Mouse (Mus musculus) heart, adult 2 months (tissue): ENCODE data around the gene Gpsm1. TPM values are rescaled to one million over a fixed set of nuclear protein-coding genes. Genes with fewer than 3 reads are reported as not detected.
A peak's percentile ranks its signal among the peaks of the same experiment; 100 is the strongest.

Experiments
- DNase-seq, 2 experiments: peaks; one replicate each; pipeline ENCODE4 v3.0.0; 2021
- H3K27ac ChIP-seq: fragments of 200-600 bp; 2 replicates; pipeline ENCODE4 v1.8.1; 2022
- H3K27me3 ChIP-seq: fragments of 200-500 bp; 2 replicates; pipeline ENCODE4 v1.6.1; 2012; ENCODE audit warnings: mild to moderate bottlenecking, low read length, inconsistent platforms, mixed read lengths; ENCODE audit not compliant: control insufficient read depth, insufficient read depth
- H3K36me3 ChIP-seq: fragments of 200-500 bp; 2 replicates; pipeline ENCODE4 v1.6.1; 2012; ENCODE audit warnings: low read length, inconsistent platforms; ENCODE audit not compliant: control insufficient read depth, insufficient read depth
- H3K4me1 ChIP-seq: fragments of 200-500 bp; 2 replicates; pipeline ENCODE4 v1.6.1; 2011; ENCODE audit warnings: low read length; ENCODE audit not compliant: control insufficient read depth, insufficient read depth
- H3K4me3 ChIP-seq: fragments of 200-600 bp; 2 replicates; pipeline ENCODE4 v1.8.1; 2022
- H3K79me2 ChIP-seq: fragments of 200-500 bp; replicated peaks from 2 replicates; pipeline ENCODE4 v1.6.1; 2012; ENCODE audit warnings: mild to moderate bottlenecking, inconsistent platforms, low read length, moderate library complexity, mixed read lengths; ENCODE audit not compliant: control insufficient read depth, insufficient read depth
- H3K9ac ChIP-seq: fragments of 200-500 bp; 2 replicates; pipeline ENCODE4 v1.6.1; 2012; ENCODE audit warnings: low read depth, mild to moderate bottlenecking, control low read depth, inconsistent platforms, low read length, mixed read lengths
- CTCF ChIP-seq: fragments of 200-600 bp; IDR thresholded peaks from 2 replicates; pipeline ENCODE4 v1.8.1; 2022; ENCODE audit warnings: antibody characterized with exemption, mild to moderate bottlenecking, moderate library complexity
- EP300 ChIP-seq: fragments of 200-500 bp; IDR thresholded peaks from 2 replicates; pipeline ENCODE4 v1.6.1; 2011; ENCODE audit warnings: low read depth, low read length, control low read depth; ENCODE audit not compliant: insufficient read depth
- POLR2A ChIP-seq: fragments of 200-500 bp; IDR thresholded peaks from 2 replicates; pipeline ENCODE4 v1.6.1; 2011; ENCODE audit warnings: mild to moderate bottlenecking, low read depth, low read length, control low read depth; ENCODE audit not compliant: insufficient read depth
- WGBS: fragments of 180-500 bp; shearing (Covaris S2); methylation state at CpG from one replicate; pipeline ENCODE4 v1.1.7; 2018; 5-methylcytosine and 5-hydroxymethylcytosine counted together
- intact Hi-C: fragments of 180-260 bp; cut with DNase I; formaldehyde crosslinking; loops from one replicate; pipeline ENCODE4 v1.15.1; 2025
- polyA plus RNA-seq: library from polyadenylated mRNA; depleted of rRNA; stranded (reverse); fragments of >200 nt; gene quantifications from 2 replicates; pipeline ENCODE4 v1.2.3, GENCODE M21; 2012
- total RNA-seq, 2 experiments: library from RNA; stranded (reverse); gene quantifications; 2 replicates each; pipeline ENCODE4 v1.2.3; 2021

Gene Gpsm1
- total and polyA plus RNA-seq, 3 experiments: 169 to 301 (median 249) TPM

DNA sequence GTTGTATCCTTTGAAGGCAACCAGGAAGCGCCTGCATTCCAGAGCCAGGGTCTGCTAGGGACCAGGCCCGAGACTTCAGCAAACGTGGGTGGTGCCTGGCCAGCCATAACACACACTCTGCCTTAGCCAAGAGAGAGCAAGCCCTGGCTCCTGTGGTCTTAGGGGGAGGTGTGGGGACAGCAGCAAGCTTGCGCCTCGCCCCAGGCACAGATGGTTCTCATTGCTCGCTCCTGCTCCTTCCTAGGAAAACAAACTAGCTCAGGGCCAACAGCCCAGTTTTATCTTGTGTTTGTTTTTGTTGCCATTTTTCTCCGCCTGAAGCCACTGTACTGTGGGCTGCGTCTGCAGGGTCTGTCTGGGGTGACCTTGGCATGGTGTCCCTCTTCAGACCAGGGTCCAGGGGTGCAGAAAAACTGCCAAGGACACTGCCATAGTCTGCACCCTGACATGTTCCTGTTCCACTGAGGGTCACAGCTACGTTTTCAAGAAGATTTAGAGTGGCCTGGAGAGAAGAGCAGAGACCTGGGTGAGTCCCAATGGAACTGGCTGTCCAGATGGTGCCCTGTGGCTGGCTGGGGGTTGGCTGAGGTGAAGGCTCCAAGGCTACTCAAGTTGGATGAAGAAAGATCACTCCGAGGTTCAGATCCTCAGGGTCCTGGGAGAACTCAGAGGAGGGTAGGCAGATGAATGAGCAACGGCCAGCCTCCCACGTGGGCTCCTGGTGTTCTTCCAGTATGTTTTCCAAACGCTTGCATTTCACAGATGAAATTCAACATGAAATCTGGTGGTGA lies 839 bp upstream of the Gpsm1 start:
- Histone ChIP-seq H3K4me3 (no peak overlapping the region), H3K4me1 (peaks cover 5% of the 10 kb centered on the region), H3K27me3 (no peaks in the 10 kb centered on the region), H3K27ac (peak overlapping the region; percentile 67), H3K9ac (no peak overlapping the region; the same call in 1 of the 2 replicates), H3K79me2 (no peaks in the 10 kb centered on the region), H3K36me3 (no peaks in the 10 kb centered on the region)
- intact Hi-C loops: loop anchor here (5.0 kb wide), 1 partner anchor 38 kb away; the partner anchor contains the start of gene Dnlz
- TF ChIP-seq POLR2A: no peak
- 0 out of 2 replicates have a peak, but pooled peaks have one; percentile 13 for TF ChIP-seq EP300
- 52% methylated on average over 13 of the region's 13 CpGs for WGBS
- DNase-seq: peak; percentile 69 to 79

DNA sequence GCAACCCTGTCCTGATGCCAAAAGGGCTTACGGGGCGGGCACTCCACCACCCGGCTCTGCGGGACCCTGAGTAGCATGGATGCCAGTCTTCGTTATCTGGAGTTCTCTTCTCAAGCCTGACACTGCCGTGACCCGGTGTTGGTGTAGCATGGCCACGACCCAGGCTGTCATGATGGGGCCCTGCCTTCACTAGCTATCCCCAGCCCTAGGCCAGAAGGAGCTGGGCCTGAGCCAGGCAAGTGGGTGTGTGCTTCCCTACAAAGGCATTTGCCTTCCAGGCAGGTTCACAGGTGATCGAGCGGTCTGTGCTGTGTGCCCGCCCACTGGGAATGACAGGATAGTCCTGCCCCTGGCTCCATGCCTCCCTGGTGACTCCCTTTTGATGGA lies 603 bp downstream of the Gpsm1 start:
- H3K36me3 ChIP-seq: no peaks in the 10 kb centered on the region
- DNase-seq: peak; percentile 63 to 69
- H3K79me2 ChIP-seq: no peaks in the 10 kb centered on the region
- H3K4me3 ChIP-seq: peak overlapping the region; percentile 91
- no peaks in the 10 kb centered on the region for H3K27me3 ChIP-seq
- TF ChIP-seq POLR2A: no peak
- no peak for TF ChIP-seq CTCF
- no peak for TF ChIP-seq EP300
- H3K9ac ChIP-seq: peak overlapping the region; percentile 85
- peaks cover 5% of the 10 kb centered on the region for H3K4me1 ChIP-seq
- peak overlapping the region; percentile 94 for H3K27ac ChIP-seq
- intact Hi-C loops: loop anchor here (5.0 kb wide), 1 partner anchor 36 kb away; the partner anchor contains the start of gene Dnlz
- WGBS: under 1% methylated on average over 11 of the region's 11 CpGs

- no peaks in the 10 kb centered on the region for H3K36me3 ChIP-seq
- H3K27ac ChIP-seq: peak overlapping the region; percentile 94; the same call in 1 of the 2 replicates
- H3K4me3 ChIP-seq: peak overlapping the region; percentile 91
- intact Hi-C loops: loop anchor here (5.0 kb wide), 1 partner anchor 36 kb away; the partner anchor contains the start of gene Dnlz
- DNase-seq: peak in 1 of 2 experiments; percentile 22
- no peaks in the 10 kb centered on the region for H3K79me2 ChIP-seq
- H3K4me1 ChIP-seq: peaks cover 5% of the 10 kb centered on the region
- no peak overlapping the region for H3K9ac ChIP-seq
- no peaks in the 10 kb centered on the region for H3K27me3 ChIP-seq
- TF ChIP-seq POLR2A: no peak
- no peak for TF ChIP-seq EP300
- TF ChIP-seq CTCF: no peak
- WGBS: 51% methylated on average over 9 of the region's 9 CpGs
Observed at GRCm38 (mm10) chr2:26316576-26317246, 1.4 kb downstream of the Gpsm1 start.

- no peaks in the 10 kb centered on the region for H3K27me3 ChIP-seq
- no peak overlapping the region for H3K9ac ChIP-seq
- no peaks in the 10 kb centered on the region for H3K36me3 ChIP-seq
- TF ChIP-seq CTCF: no peak
- TF ChIP-seq EP300: no peak
- no peak for TF ChIP-seq POLR2A
- intact Hi-C loops: loop anchor here (5.0 kb wide), 1 partner anchor 35 kb away; the partner anchor contains the start of gene Dnlz
- DNase-seq: peak in 1 of 2 experiments; percentile 2
- H3K4me3 ChIP-seq: no peak overlapping the region
- 66% methylated on average over 3 of the region's 3 CpGs for WGBS
- H3K79me2 ChIP-seq: no peaks in the 10 kb centered on the region
- peaks cover 5% of the 10 kb centered on the region for H3K4me1 ChIP-seq
- no peak overlapping the region for H3K27ac ChIP-seq
Observed at GRCm38 (mm10) chr2:26317371-26317770, 2.1 kb downstream of the Gpsm1 start.

- DNase-seq: peak in 1 of 2 experiments; percentile 2
- no peaks in the 10 kb centered on the region for H3K79me2 ChIP-seq
- WGBS: 93% methylated on average over 3 of the region's 3 CpGs
- TF ChIP-seq POLR2A: no peak
- no peak for TF ChIP-seq CTCF
- no peak for TF ChIP-seq EP300
- no peaks in the 10 kb centered on the region for H3K36me3 ChIP-seq
- intact Hi-C loops: loop anchor here (5.0 kb wide), 1 partner anchor 34 kb away; the partner anchor contains the start of gene Dnlz
- H3K4me3 ChIP-seq: no peak overlapping the region
- H3K9ac ChIP-seq: no peak overlapping the region
- peaks cover 5% of the 10 kb centered on the region for H3K4me1 ChIP-seq
- no peaks in the 10 kb centered on the region for H3K27me3 ChIP-seq
- H3K27ac ChIP-seq: no peak overlapping the region
Observed at GRCm38 (mm10) chr2:26317991-26318672, 2.8 kb downstream of the Gpsm1 start.
